Mouse (Mus musculus): ENCODE measurements around the gene Fam126a. TPM values are rescaled to one million over a fixed set of nuclear protein-coding genes. Genes with fewer than 3 reads are reported as not detected.

The Fam126a gene
- polyA plus RNA-seq, 1 experiment: 28.5 TPM

GRCm38 (mm10) chr5:24038819-24039218 is 8.3 kb upstream of the Fam126a start:
- no peak for TF ChIP-seq CTCF (IDR thresholded peaks at IDR 0.05; ENCODE audit: borderline replicate concordance, extremely low read depth, insufficient read depth, insufficient read length)
- DNase-seq (ENCODE audit: low read depth): no peak

DNA sequence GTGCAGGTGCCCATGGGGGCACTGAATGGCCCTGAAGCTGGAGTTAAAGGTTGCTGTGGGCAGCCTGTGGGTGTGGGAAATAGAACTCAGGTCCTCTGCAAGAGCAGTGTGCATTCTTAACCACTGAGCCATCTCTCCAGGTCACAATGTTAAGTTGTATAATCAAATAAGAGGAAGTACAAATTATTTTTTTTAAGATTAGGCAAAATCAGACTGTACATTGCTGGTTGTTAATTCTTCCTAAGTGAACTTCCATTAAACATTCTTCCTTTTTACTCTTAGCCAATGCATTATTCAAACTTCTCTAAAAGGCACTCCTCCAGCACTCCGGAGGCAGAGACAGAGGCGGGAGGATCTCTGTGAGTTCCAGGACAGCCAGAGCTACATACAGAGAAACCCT is 7.7 kb upstream of the Fam126a start:
- TF ChIP-seq CTCF (IDR thresholded peaks at IDR 0.05; ENCODE audit: borderline replicate concordance, extremely low read depth, insufficient read depth, insufficient read length): no peak
- no peak for TF ChIP-seq POLR2A (IDR thresholded peaks at IDR 0.05; ENCODE audit: borderline replicate concordance, extremely low read depth, insufficient read depth, insufficient read length, poor library complexity, severe bottlenecking)
- DNase-seq (ENCODE audit: low read depth): no peak

DNA sequence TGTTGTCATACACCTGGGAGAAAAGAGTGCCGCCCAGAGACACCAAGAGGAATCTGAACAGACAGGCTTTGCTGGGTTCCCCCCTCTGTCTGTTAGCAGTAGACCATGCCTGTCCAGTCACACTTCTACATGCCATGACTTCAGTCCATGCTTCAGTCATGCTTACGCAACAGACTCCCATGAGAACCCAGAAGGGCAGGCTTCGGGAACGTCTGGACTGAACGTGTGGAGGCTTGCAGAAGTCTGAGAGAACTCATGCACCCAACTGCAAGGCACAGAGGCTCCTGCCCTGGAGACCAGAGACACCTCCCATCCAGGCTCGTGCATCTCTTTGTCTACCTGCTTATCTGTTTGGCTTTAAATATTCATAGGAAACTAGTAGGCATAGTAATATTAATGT is 6.2 kb upstream of the Fam126a start:
- no peak for TF ChIP-seq POLR2A (IDR thresholded peaks at IDR 0.05; ENCODE audit: borderline replicate concordance, extremely low read depth, insufficient read depth, insufficient read length, poor library complexity, severe bottlenecking)
- no peak for TF ChIP-seq CTCF (IDR thresholded peaks at IDR 0.05; ENCODE audit: borderline replicate concordance, extremely low read depth, insufficient read depth, insufficient read length)
- DNase-seq (ENCODE audit: low read depth): no peak

- no peak for TF ChIP-seq POLR2A (IDR thresholded peaks at IDR 0.05; ENCODE audit: borderline replicate concordance, extremely low read depth, insufficient read depth, insufficient read length, poor library complexity, severe bottlenecking)
- no peak for TF ChIP-seq CTCF (IDR thresholded peaks at IDR 0.05; ENCODE audit: borderline replicate concordance, extremely low read depth, insufficient read depth, insufficient read length)
- no peak for DNase-seq (ENCODE audit: low read depth)
These were observed 4.5 kb upstream of the Fam126a start for GRCm38 (mm10) chr5:24034970-24035369.

GRCm38 (mm10) chr5:24034091-24034490 is 3.6 kb upstream of the Fam126a start:
- no peak for DNase-seq (ENCODE audit: low read depth)
- TF ChIP-seq CTCF (IDR thresholded peaks at IDR 0.05; ENCODE audit: borderline replicate concordance, extremely low read depth, insufficient read depth, insufficient read length) (no peak), POLR2A (IDR thresholded peaks at IDR 0.05; ENCODE audit: borderline replicate concordance, extremely low read depth, insufficient read depth, insufficient read length, poor library complexity, severe bottlenecking) (no peak)

DNA sequence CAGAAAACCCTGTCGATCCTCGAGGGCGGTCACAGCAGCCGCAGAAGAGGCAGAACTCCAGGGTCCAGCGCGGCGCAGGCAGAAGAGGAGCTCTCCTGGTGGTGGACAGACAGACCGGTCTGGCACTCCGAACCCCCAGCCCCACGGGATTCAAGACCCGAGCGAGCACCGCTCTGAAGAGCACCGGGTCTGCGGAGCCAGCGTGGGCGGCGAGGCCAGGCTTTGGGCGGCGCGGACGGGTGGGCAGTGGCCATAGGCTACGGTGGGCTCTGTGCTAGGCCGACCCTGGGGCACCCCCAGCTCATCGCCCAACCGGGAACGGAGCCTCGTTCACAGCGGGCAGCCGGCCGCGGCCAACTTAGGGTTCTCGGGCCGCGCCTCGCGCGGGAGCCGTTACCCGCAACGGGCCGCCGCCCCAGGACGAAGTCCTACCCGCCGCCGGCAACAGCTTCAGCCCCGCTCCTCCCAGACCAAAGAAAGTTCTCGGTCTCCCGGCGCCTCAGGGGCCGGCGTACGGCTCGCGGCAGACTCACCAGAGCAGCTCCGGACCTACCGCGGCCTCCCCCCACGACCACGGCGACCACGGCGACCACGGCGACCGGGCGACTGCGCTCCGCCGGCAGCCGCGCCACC is 428 bp downstream of the Fam126a start:
- peak; percentile 50 for DNase-seq (ENCODE audit: low read depth)
- TF ChIP-seq CTCF (IDR thresholded peaks at IDR 0.05; ENCODE audit: borderline replicate concordance, extremely low read depth, insufficient read depth, insufficient read length) (no peak), POLR2A (IDR thresholded peaks at IDR 0.05; ENCODE audit: borderline replicate concordance, extremely low read depth, insufficient read depth, insufficient read length, poor library complexity, severe bottlenecking) (no peak; the same call in 1 of the 2 replicates)

DNA sequence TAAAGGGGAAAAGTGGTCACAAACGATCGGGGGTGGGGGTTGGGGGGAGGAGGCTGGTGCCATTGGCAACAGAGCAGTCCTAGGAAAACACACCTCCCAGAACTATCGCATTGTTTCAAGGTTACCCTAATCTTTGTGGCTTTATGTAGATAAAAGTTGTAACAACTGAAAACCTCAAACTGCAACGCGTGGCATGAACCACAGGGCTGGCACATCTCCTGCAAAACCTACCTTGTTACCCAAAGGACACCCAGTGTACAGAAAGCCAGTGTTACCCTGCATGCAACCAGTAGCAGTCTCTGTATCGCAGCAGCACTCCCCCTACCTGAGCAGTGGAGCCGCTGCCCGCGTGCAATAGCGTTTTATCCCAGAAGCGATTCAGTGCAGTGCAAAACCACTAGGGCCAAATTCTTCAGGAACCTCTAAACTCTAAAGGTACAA is 1.1 kb downstream of the Fam126a start:
- TF ChIP-seq CTCF (IDR thresholded peaks at IDR 0.05; ENCODE audit: borderline replicate concordance, extremely low read depth, insufficient read depth, insufficient read length) (peak; percentile 58; the same call in 1 of the 2 replicates), POLR2A (IDR thresholded peaks at IDR 0.05; ENCODE audit: borderline replicate concordance, extremely low read depth, insufficient read depth, insufficient read length, poor library complexity, severe bottlenecking) (no peak)
- peak; percentile 86 for DNase-seq (ENCODE audit: low read depth)

GRCm38 (mm10) chr5:24024957-24025356 is 5.5 kb downstream of the Fam126a start:
- DNase-seq (ENCODE audit: low read depth): no peak

DNA sequence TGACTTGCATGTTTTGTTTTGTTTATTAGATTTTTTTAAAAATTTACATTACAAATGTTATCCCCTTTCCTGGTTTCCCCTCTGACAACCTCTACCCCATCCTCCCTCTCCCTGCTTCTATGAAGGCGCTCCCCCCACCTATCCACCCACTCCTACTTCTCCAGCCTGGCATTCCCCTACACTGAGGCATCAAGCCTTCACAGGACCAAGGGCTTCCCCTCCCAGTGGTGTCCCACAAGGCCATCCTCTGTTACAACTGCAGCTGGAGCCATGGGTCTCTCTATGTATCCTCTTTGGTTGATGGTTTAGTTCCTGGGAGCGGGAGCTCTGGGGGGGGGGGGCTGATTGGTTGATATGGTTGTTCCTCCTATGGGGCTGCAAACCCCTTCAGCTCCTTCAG is 7.3 kb downstream of the Fam126a start:
- TF ChIP-seq POLR2A (IDR thresholded peaks at IDR 0.05; ENCODE audit: borderline replicate concordance, extremely low read depth, insufficient read depth, insufficient read length, poor library complexity, severe bottlenecking) (no peak), CTCF (IDR thresholded peaks at IDR 0.05; ENCODE audit: borderline replicate concordance, extremely low read depth, insufficient read depth, insufficient read length) (no peak)
- no peak for DNase-seq (ENCODE audit: low read depth)

More at GRCm38 (mm10) chr5:24024957-24025356, 5.5 kb downstream of the Fam126a start:
- TF ChIP-seq POLR2A (IDR thresholded peaks at IDR 0.05; ENCODE audit: borderline replicate concordance, extremely low read depth, insufficient read depth, insufficient read length, poor library complexity, severe bottlenecking) (no peak), CTCF (IDR thresholded peaks at IDR 0.05; ENCODE audit: borderline replicate concordance, extremely low read depth, insufficient read depth, insufficient read length) (no peak)

GRCm38 (mm10) chr5:24021683-24022082 is 8.8 kb downstream of the Fam126a start:
- TF ChIP-seq CTCF (IDR thresholded peaks at IDR 0.05; ENCODE audit: borderline replicate concordance, extremely low read depth, insufficient read depth, insufficient read length) (no peak), POLR2A (IDR thresholded peaks at IDR 0.05; ENCODE audit: borderline replicate concordance, extremely low read depth, insufficient read depth, insufficient read length, poor library complexity, severe bottlenecking) (no peak)
- peak; percentile 23 for DNase-seq (ENCODE audit: low read depth)

DNA sequence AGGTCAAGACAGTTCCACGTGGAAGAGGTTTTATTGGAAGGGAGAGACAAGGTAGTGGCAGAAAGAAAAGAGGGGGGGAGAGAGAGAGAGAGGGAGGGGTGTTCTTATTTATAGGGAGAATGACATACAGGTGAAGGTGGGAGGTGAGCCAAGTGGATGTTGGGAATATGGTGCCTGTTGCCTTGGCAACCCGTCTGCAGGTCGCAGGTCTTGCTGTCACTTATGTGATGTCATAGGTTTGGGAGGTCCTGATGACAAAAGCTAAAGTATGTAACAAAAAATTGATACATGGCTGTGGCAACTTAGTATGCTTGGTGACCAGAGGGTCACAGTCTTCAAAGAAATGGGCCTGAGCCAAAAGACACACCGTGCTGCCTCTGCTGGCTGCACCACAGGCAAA is 10.1 kb downstream of the Fam126a start:
- DNase-seq (ENCODE audit: low read depth): peak; percentile 59
- TF ChIP-seq POLR2A (IDR thresholded peaks at IDR 0.05; ENCODE audit: borderline replicate concordance, extremely low read depth, insufficient read depth, insufficient read length, poor library complexity, severe bottlenecking) (no peak), CTCF (IDR thresholded peaks at IDR 0.05; ENCODE audit: borderline replicate concordance, extremely low read depth, insufficient read depth, insufficient read length) (no peak)
